13 mouse cellular contexts compared by ENCODE assay signal in the genomic region with DNA sequence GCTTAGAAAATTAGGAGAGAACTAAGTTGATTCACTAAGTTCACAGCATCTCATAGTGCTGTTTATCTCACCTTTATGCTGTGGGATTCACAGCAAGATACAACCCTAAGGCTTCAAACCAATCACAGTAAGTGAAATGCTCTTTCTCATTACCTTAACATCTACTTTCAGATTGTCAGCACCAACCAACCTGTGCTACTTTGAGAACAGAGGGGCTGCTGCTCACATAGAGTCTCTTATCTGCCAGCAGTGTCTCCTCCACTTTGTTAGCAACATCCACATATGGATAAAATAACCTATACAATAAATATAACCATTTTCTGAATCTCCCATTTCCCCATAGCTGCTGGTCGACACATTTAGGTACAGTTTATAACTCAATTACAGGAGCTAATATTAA.
A peak's percentile ranks its signal among the peaks of the same experiment; 100 is the strongest.
DNase-seq lines count a peak whose midpoint lies in the region; ATAC-seq lines count a peak whose summit lies in the region.
"Had no signal": no experiment of that assay in that cellular context is flagged by ENCODE, and none has a peak within 500 bp of the region (broad histone marks: within the 10 kb centered on the region; RNA-seq: fewer than 3 reads in every experiment).

No protein-coding gene starts in this region.

- DNase-seq in cerebellum, postnatal 10 days = peak; percentile 16 to 34
- DNase-seq in cerebellum, adult 11 months = no peak
- no peak for DNase-seq in frontal cortex, postnatal 14 days (ENCODE audit: low spot score in 2 of 2)
- DNase-seq in right cerebral cortex, adult 18-20 months = peak; percentile 2
- DNase-seq in right cerebral cortex, postnatal 4 days = no peak
- DNase-seq in testis, postnatal 14 days (ENCODE audit: low spot score) = no peak
- DNase-seq: gastrocnemius, postnatal 25 days; heart, adult 11 months; kidney, adult 8-10 months had no signal

- ATAC-seq in frontal cortex, adult (ENCODE audit: low TSS enrichment) = peak; percentile 64
- ATAC-seq: intestine, embryonic 16.5 days; midbrain, embryonic 15.5 days; Patski had no signal

Comparison
In these comparisons a context has a peak if more than half of its experiments do, and no peak if none do; other contexts are left out.
1. DNase-seq: peak in cerebellum, postnatal 10 days (2 of 2) and right cerebral cortex, adult 18-20 months (single experiment); none in cerebellum, adult 11 months (single experiment), frontal cortex, postnatal 14 days (0 of 2), right cerebral cortex, postnatal 4 days (single experiment) and testis, postnatal 14 days (single experiment).